Comparison of ENCODE assay signal across 8 mouse cellular contexts in the genomic region with DNA sequence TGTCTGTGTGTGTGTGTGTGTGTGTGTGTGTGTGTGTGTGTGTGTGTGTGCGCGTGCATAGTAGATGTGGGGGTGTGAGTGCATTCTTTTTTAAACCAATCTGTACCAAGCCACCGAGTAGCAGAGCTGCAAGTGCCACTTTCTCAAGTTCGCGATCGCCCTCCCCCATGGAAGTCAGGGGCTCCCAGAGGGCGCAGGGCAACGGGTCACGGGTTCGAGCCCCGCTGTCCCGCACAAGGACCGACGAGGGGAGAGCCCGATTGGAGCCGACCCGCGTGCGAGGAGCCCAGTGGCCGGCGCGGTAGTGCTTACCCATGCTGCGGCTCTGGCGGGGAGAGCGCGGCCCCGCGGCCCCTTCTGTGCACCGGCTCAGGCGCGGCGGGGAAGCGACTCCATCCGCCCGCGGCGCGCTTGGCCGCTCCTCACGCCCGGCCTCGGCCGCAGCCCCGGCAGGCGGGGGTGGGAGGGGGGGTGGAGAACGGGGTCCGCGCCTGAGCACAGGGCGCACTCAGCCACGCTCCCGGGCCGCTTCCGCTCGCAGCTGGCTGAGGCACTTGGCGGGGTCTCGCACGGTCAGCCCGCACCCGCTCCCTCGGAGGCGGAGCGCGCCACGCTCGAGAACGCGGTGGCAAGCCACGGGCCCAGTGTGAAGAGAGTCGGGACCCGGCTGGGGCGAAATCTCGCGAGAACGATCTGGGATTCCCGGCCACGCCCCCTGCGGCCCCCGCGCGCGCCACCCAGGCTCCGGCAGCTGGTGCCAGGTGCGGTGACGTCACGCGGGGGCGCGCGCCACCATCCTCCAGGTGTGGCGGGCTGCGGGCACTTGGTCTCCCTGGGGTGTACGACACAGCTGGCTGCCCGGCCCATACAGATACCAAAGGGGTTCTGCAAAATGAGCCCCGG. TPM values are rescaled to one million over a fixed set of nuclear protein-coding genes. Genes with fewer than 3 reads are reported as not detected.
DNase-seq lines count a peak whose midpoint lies in the region; ATAC-seq and TF ChIP-seq lines count a peak whose summit lies in the region.

A gene (minus strand): TSS at position 665 of the 903 bp plus-strand sequence.

- peak within 1 kb of the TSS; percentile 72 for H3K4me2 ChIP-seq in kidney, embryonic 16.5 days (replicated peaks; ENCODE audit: low read depth, low read length)
- H3K4me2 ChIP-seq in myocyte (ENCODE audit: low read depth): peak within 1 kb of the TSS; percentile 87

- peaks cover 5% of the 10 kb centered on the region; the same call in 1 of the 2 replicates for H3K79me2 ChIP-seq in liver, adult 2 months (ENCODE audit: control insufficient read depth, insufficient read depth, low read length)
- H3K79me2 ChIP-seq in myocyte (ENCODE audit: control insufficient read depth, insufficient read depth): peaks cover 41% of the 10 kb centered on the region

- H3K9ac ChIP-seq in kidney, embryonic 16.5 days (replicated peaks; ENCODE audit: low read length): peak within 1 kb of the TSS; percentile 99
- peak within 1 kb of the TSS; percentile 86 for H3K9ac ChIP-seq in liver, adult 2 months (ENCODE audit: low read depth, low read length)

- under 1% methylated on average over 92 of the region's 94 CpGs for WGBS in heart, embryonic 10.5 days
- under 1% methylated on average over 86 of the region's 94 CpGs for WGBS in kidney, embryonic 16.5 days
- under 1% methylated on average over 93 of the region's 94 CpGs for WGBS in liver, adult 2 months

- peak within 1 kb of the TSS; percentile 94 for H3ac ChIP-seq in myocyte (ENCODE audit: control insufficient read depth, insufficient read length)

- peak; percentile 97 for ATAC-seq in kidney, embryonic 16.5 days (ENCODE audit: low FRiP score, low TSS enrichment)

- no peaks in the 10 kb centered on the region for H3K9me3 ChIP-seq in heart, embryonic 10.5 days
- no peaks in the 10 kb centered on the region for H3K9me3 ChIP-seq in kidney, embryonic 16.5 days (ENCODE audit: low read length)

- peaks cover 11% of the 10 kb centered on the region for H3K4me1 ChIP-seq in bone marrow macrophage, adult 2 months (ENCODE audit: control insufficient read depth, insufficient read depth, low read length)
- peaks cover 5% of the 10 kb centered on the region for H3K4me1 ChIP-seq in embryonic fibroblast, embryonic 13.5 days (ENCODE audit: control insufficient read depth, insufficient read depth, low read length)
- peaks cover 7% of the 10 kb centered on the region; the same call in 1 of the 2 replicates for H3K4me1 ChIP-seq in heart, embryonic 10.5 days
- H3K4me1 ChIP-seq in kidney, embryonic 16.5 days (ENCODE audit: insufficient read depth, low read length): peaks cover 24% of the 10 kb centered on the region
- H3K4me1 ChIP-seq in liver, adult 2 months (ENCODE audit: control insufficient read depth, insufficient read depth, low read length): peaks cover 4% of the 10 kb centered on the region

- no peaks in the 10 kb centered on the region for H3K36me3 ChIP-seq in heart, embryonic 10.5 days
- H3K36me3 ChIP-seq in kidney, embryonic 16.5 days (ENCODE audit: insufficient read depth, low read length): no peaks in the 10 kb centered on the region
- no peaks in the 10 kb centered on the region for H3K36me3 ChIP-seq in liver, adult 2 months (ENCODE audit: control insufficient read depth, insufficient read depth, low read length)
- no peaks in the 10 kb centered on the region for H3K36me3 ChIP-seq in myocyte (ENCODE audit: control insufficient read depth, insufficient read depth)
- no peaks in the 10 kb centered on the region for H3K36me3 ChIP-seq in splenic B cell, adult 2 months (ENCODE audit: control insufficient read depth, insufficient read depth, low read length, poor library complexity, severe bottlenecking)

- no peak for TF ChIP-seq CTCF in bone marrow macrophage, adult 2 months (IDR thresholded peaks at IDR 0.05; ENCODE audit: low read depth, low read length)
- no peak for TF ChIP-seq CTCF in embryonic fibroblast, embryonic 13.5 days (IDR thresholded peaks at IDR 0.05; ENCODE audit: borderline replicate concordance, insufficient read depth, low read length)
- no peak for TF ChIP-seq CTCF in liver, adult 2 months (IDR thresholded peaks at IDR 0.05; ENCODE audit: low read depth, low read length)

- TF ChIP-seq POLR2A in bone marrow macrophage, adult 2 months (IDR thresholded peaks at IDR 0.05; ENCODE audit: borderline replicate concordance, low read depth, low read length): no peak; the same call in 1 of the 2 replicates
- peak; percentile 98 for TF ChIP-seq POLR2A in embryonic fibroblast, embryonic 13.5 days (IDR thresholded peaks at IDR 0.05; ENCODE audit: low read depth, low read length)
- TF ChIP-seq POLR2A in liver, adult 2 months (IDR thresholded peaks at IDR 0.05; ENCODE audit: extremely low read depth, insufficient read depth, low read length): peak; percentile 94
- TF ChIP-seq POLR2A in myocyte (IDR thresholded peaks at IDR 0.05; ENCODE audit: insufficient read length, low read depth): peak; percentile 80

- peak; percentile 99 for DNase-seq in A20 (ENCODE audit: low read depth, low spot score)
- DNase-seq in heart, embryonic 10.5 days (ENCODE audit: low spot score): peak; percentile 95
- peak; percentile 75 for DNase-seq in liver, adult 2 months (ENCODE audit: extremely low read depth, low read depth, low spot score)
- DNase-seq in splenic B cell, adult 2 months (ENCODE audit: low read depth, low spot score): peak; percentile 98

- H3K4me3 ChIP-seq in bone marrow macrophage, adult 2 months (ENCODE audit: insufficient read depth, low read length): peak within 1 kb of the TSS; percentile 86
- peak within 1 kb of the TSS; percentile 97 for H3K4me3 ChIP-seq in embryonic fibroblast, embryonic 13.5 days (ENCODE audit: insufficient read depth, low read length)
- H3K4me3 ChIP-seq in heart, embryonic 10.5 days: peak within 1 kb of the TSS; percentile 96
- peak within 1 kb of the TSS; percentile 95 for H3K4me3 ChIP-seq in kidney, embryonic 16.5 days (ENCODE audit: low read length)
- peak within 1 kb of the TSS; percentile 79 for H3K4me3 ChIP-seq in liver, adult 2 months (ENCODE audit: insufficient read depth, low read depth, low read length)
- H3K4me3 ChIP-seq in myocyte: peak within 1 kb of the TSS; percentile 67

- H3K27ac ChIP-seq in bone marrow macrophage, adult 2 months (ENCODE audit: insufficient read depth, low read depth, low read length): peak within 1 kb of the TSS; percentile 60
- peak within 1 kb of the TSS; percentile 57 for H3K27ac ChIP-seq in embryonic fibroblast, embryonic 13.5 days (ENCODE audit: insufficient read depth, low read length)
- peak within 1 kb of the TSS; percentile 99 for H3K27ac ChIP-seq in heart, embryonic 10.5 days
- H3K27ac ChIP-seq in kidney, embryonic 16.5 days (ENCODE audit: low read length): peak within 1 kb of the TSS; percentile 98
- H3K27ac ChIP-seq in liver, adult 2 months (replicated peaks; ENCODE audit: insufficient read depth, low read depth, low read length): peak within 1 kb of the TSS; percentile 62

- H3K27me3 ChIP-seq in heart, embryonic 10.5 days (ENCODE audit: insufficient read depth, poor library complexity, severe bottlenecking): no peaks in the 10 kb centered on the region
- H3K27me3 ChIP-seq in kidney, embryonic 16.5 days (ENCODE audit: insufficient read depth, low read length): no peaks in the 10 kb centered on the region
- no peaks in the 10 kb centered on the region for H3K27me3 ChIP-seq in liver, adult 2 months (ENCODE audit: control insufficient read depth, insufficient read depth, low read length)
- no peaks in the 10 kb centered on the region for H3K27me3 ChIP-seq in myocyte (ENCODE audit: control insufficient read depth, insufficient read depth, insufficient read length)
- H3K27me3 ChIP-seq in splenic B cell, adult 2 months (ENCODE audit: control insufficient read depth, insufficient read depth, low read length, poor library complexity, severe bottlenecking): no peaks in the 10 kb centered on the region

TF ChIP-seq in myocyte, 11 proteins besides CTCF, POLR2A, EP300 and RAD21:
- TF ChIP-seq TCF3 (IDR thresholded peaks at IDR 0.05; ENCODE audit: insufficient read length, low read depth) (peak; percentile 44), MYOG (IDR thresholded peaks at IDR 0.05; ENCODE audit: control insufficient read depth in 1 of 3, insufficient read depth in 1 of 3, insufficient read length in 2 of 3, low read depth in 2 of 3) (peak in 2 of 3 experiments; percentile 69 to 81), REST (IDR thresholded peaks at IDR 0.05; ENCODE audit: insufficient read depth, insufficient read length) (no peak), POLR2AphosphoS2 (IDR thresholded peaks at IDR 0.05; ENCODE audit: insufficient read length, low read depth) (peak; percentile 86), CEBPB (IDR thresholded peaks at IDR 0.05; ENCODE audit: insufficient read depth, poor library complexity, severe bottlenecking) (no peak), MYOD1 (IDR thresholded peaks at IDR 0.05; ENCODE audit: control insufficient read depth in 1 of 3, insufficient read length in 2 of 3, low read depth in 2 of 3) (peak in 2 of 3 experiments; percentile 64 to 87)
TF ChIP-seq in myocyte: peak in this region for 4.

RNA-seq across cellular contexts. Expression of the gene that starts here (rescaled TPM):
- 49.3 and 52.0 TPM in 2 replicates for polyA plus RNA-seq in bone marrow macrophage, adult 2 months (2012; ENCODE audit: insufficient read depth, insufficient read length, missing spikeins)
- 37.7 and 39.8 TPM in 2 replicates for polyA plus RNA-seq in embryonic fibroblast, embryonic 13.5 days (2011; ENCODE audit: insufficient read length, low read depth, missing spikeins)
- polyA plus RNA-seq in heart, embryonic 10.5 days (2016; fragmentation: Nextera tagmentation; extraction: Ambion mirVana): 14.6 and 18.0 TPM in 2 replicates
- polyA plus RNA-seq in kidney, embryonic 16.5 days (2015; fragmentation: Nextera tagmentation; extraction: Ambion mirVana): 28.8 and 35.4 TPM in 2 replicates
- total RNA-seq in liver, adult 2 months (2014; rRNA removed): 20.6 and 20.9 TPM in 2 replicates
- 6.0 and 8.1 TPM in 2 replicates for polyA plus RNA-seq in liver, adult 2 months (2012; rRNA removed)
- polyA plus RNA-seq in myocyte (2012; fragmentation: generic; extraction: Trizol): 2.3 TPM

Comparison
In these comparisons a context has a peak if more than half of its experiments do, and no peak if none do; other contexts are left out.
1. Peak in every context shown above with its lines: DNase-seq, ATAC-seq, H3K4me3 ChIP-seq and H3K27ac ChIP-seq.